Mouse (Mus musculus) cerebellum, adult 2 months (tissue): ENCODE measurements around the gene Atf7ip. TPM values are rescaled to one million over a fixed set of nuclear protein-coding genes. Genes with fewer than 3 reads are reported as not detected.

Source experiments
- DNase-seq, 2 experiments: peaks; one replicate each; pipeline ENCODE4 v3.0.0; 2021
- H3K27ac ChIP-seq: fragments of 200-500 bp; 2 replicates; pipeline ENCODE4 v1.5.1; 2012; ENCODE audit warnings: low read length, control low read depth, inconsistent platforms; ENCODE audit not compliant: insufficient read depth
- H3K27me3 ChIP-seq: fragments of 200-500 bp; 2 replicates; pipeline ENCODE4 v1.6.1; 2012; ENCODE audit warnings: inconsistent platforms, mild to moderate bottlenecking, low read length, moderate library complexity; ENCODE audit not compliant: control insufficient read depth, insufficient read depth
- H3K4me1 ChIP-seq: fragments of 200-500 bp; 2 replicates; pipeline ENCODE4 v1.6.1; 2011; ENCODE audit warnings: low read length; ENCODE audit not compliant: control insufficient read depth, insufficient read depth
- H3K4me3 ChIP-seq: fragments of 200-500 bp; replicated peaks from 2 replicates; pipeline ENCODE3; 2011; ENCODE audit warnings: mild to moderate bottlenecking, low read depth, low read length, control low read depth; ENCODE audit not compliant: insufficient read depth
- CTCF ChIP-seq: fragments of 200-500 bp; IDR thresholded peaks from 2 replicates; pipeline ENCODE4 v1.5.1; 2011; ENCODE audit warnings: low read depth, mild to moderate bottlenecking, control low read depth, low read length, moderate library complexity, borderline replicate concordance; ENCODE audit not compliant: insufficient read depth
- POLR2A ChIP-seq: fragments of 200-500 bp; IDR thresholded peaks from 2 replicates; pipeline ENCODE4 v1.6.1; 2011; ENCODE audit warnings: low read length, control low read depth, borderline replicate concordance; ENCODE audit not compliant: insufficient read depth
- WGBS: fragments of 180-500 bp; shearing (Covaris S2); methylation state at CpG from one replicate; pipeline ENCODE4 v1.1.7; 2018; 5-methylcytosine and 5-hydroxymethylcytosine counted together
- polyA plus RNA-seq: library from polyadenylated mRNA; depleted of rRNA; stranded (reverse); fragments of >200 nt; gene quantifications from 2 replicates; pipeline ENCODE4 v1.2.3, GENCODE M21; 2012

Atf7ip gene
- polyA plus RNA-seq, 1 experiment = 83.0 TPM

- 82% methylated on average over 2 of the region's 2 CpGs for WGBS
- no peak for DNase-seq
- TF ChIP-seq POLR2A (no peak), CTCF (no peak)
- Histone ChIP-seq H3K4me1 (peaks cover 19% of the 10 kb centered on the region), H3K27me3 (no peaks in the 10 kb centered on the region), H3K4me3 (no peak overlapping the region), H3K27ac (no peak overlapping the region)
These were observed 40.3 kb downstream of the Atf7ip start for GRCm38 (mm10) chr6:136546286-136546685.

GRCm38 (mm10) chr6:136546987-136547386 lies 41.0 kb downstream of the Atf7ip start:
- TF ChIP-seq CTCF (no peak), POLR2A (no peak)
- no peak overlapping the region for H3K4me3 ChIP-seq

GRCm38 (mm10) chr6:136548041-136548770 lies 42.2 kb downstream of the Atf7ip start:
- TF ChIP-seq CTCF (no peak), POLR2A (no peak)
- WGBS = 26% methylated on average over 6 of the region's 6 CpGs
- H3K4me1 ChIP-seq = peaks cover 17% of the 10 kb centered on the region
- no peak overlapping the region for H3K4me3 ChIP-seq
- H3K27ac ChIP-seq = peak overlapping the region; percentile 90
- H3K27me3 ChIP-seq = no peaks in the 10 kb centered on the region
- DNase-seq = peak; percentile 65 to 91

More at GRCm38 (mm10) chr6:136546987-136547386, 41.0 kb downstream of the Atf7ip start:
- Histone ChIP-seq H3K4me1 (peaks cover 17% of the 10 kb centered on the region), H3K27ac (no peak overlapping the region; the same call in 1 of the 2 replicates), H3K27me3 (no peaks in the 10 kb centered on the region)
- DNase-seq = peak in 1 of 2 experiments; percentile 69
- 13% methylated on average over 7 of the region's 7 CpGs for WGBS

- TF ChIP-seq POLR2A (no peak), CTCF (no peak)
- H3K27ac ChIP-seq = 0 out of 2 replicates have a peak overlapping the region, but pooled peaks have one; percentile 43
- no peaks in the 10 kb centered on the region for H3K27me3 ChIP-seq
- no peak overlapping the region for H3K4me3 ChIP-seq
- 50% methylated on average over 6 of the region's 6 CpGs for WGBS
- H3K4me1 ChIP-seq = peaks cover 17% of the 10 kb centered on the region
- DNase-seq = no peak
These were observed 42.8 kb downstream of the Atf7ip start for GRCm38 (mm10) chr6:136548796-136549195.

- TF ChIP-seq POLR2A = no peak
- 84% methylated on average over 3 of the region's 3 CpGs for WGBS
- H3K4me1 ChIP-seq = peaks cover 17% of the 10 kb centered on the region
- no peak overlapping the region for H3K27ac ChIP-seq
- no peaks in the 10 kb centered on the region for H3K27me3 ChIP-seq
- H3K4me3 ChIP-seq = no peak overlapping the region
- no peak for DNase-seq
These were observed 43.6 kb downstream of the Atf7ip start for GRCm38 (mm10) chr6:136549606-136550005.

GRCm38 (mm10) chr6:136550596-136551304 lies 44.8 kb downstream of the Atf7ip start:
- Histone ChIP-seq H3K4me3 (peak overlapping the region; percentile 35), H3K4me1 (peaks cover 10% of the 10 kb centered on the region), H3K27ac (peak overlapping the region; percentile 83), H3K27me3 (no peaks in the 10 kb centered on the region)
- 56% methylated on average over 7 of the region's 7 CpGs for WGBS
- TF ChIP-seq CTCF (no peak), POLR2A (no peak)
- DNase-seq = peak in 1 of 2 experiments; percentile 68

- Histone ChIP-seq H3K27me3 (no peaks in the 10 kb centered on the region), H3K4me3 (peak overlapping the region; percentile 35), H3K27ac (no peak overlapping the region), H3K4me1 (peaks cover 9% of the 10 kb centered on the region)
- WGBS = 42% methylated on average over 7 of the region's 7 CpGs
- DNase-seq = no peak
- TF ChIP-seq CTCF (no peak), POLR2A (no peak)
These were observed 45.7 kb downstream of the Atf7ip start for GRCm38 (mm10) chr6:136551550-136552109.

- peak overlapping the region; percentile 65; the same call in 1 of the 2 replicates for H3K27ac ChIP-seq
- no peak overlapping the region for H3K4me3 ChIP-seq
- WGBS = 91% methylated on average over 5 of the region's 5 CpGs
- peaks cover 7% of the 10 kb centered on the region for H3K4me1 ChIP-seq
- no peak for DNase-seq
- H3K27me3 ChIP-seq = no peaks in the 10 kb centered on the region
- TF ChIP-seq CTCF = no peak
- TF ChIP-seq POLR2A = no peak
These were observed 47.2 kb downstream of the Atf7ip start for GRCm38 (mm10) chr6:136553156-136553555.
